ENCODE assay signal across 12 mouse cellular contexts in the genomic region with DNA sequence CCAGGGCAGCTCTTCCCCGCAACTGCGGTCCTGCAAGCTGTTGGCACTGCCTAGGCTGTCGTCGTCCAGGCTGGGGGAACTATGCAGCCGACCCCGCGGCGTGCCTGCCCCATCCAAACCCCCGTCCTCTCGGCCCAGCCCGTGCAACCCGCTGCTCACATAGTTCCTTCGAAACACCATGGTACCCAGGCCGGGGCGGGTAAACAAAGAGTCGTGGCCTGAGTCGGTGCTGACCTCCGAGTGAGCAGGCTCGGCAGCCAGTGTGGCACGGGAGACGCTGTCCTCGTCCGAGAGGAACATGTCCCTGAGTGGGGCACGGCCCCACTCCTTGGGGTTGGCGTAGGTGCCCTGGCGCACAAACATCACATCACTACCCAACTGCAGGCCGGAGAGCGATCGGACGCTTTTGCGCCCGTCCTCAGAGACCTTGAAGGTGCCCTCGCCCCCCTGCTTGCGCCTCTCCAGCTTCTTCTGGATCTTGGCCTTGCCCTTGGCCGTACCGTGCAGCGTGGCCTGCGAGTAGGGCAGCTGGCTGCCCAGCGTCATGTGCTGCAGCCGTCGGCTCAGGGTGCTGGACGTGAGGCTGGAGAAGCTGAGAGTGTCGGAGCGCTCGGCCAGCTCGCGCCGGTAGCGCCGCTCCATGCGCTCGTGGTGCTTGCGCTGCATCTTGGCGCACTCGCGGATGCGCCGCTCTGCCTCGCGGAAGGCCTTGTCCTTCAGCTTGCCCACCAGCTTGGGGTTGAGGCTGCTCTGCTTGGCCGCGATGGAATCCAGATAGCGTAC. TPM values are rescaled to one million over a fixed set of nuclear protein-coding genes. Genes with fewer than 3 reads are reported as not detected.
DNase-seq lines count a peak whose midpoint lies in the region; ATAC-seq and TF ChIP-seq lines count a peak whose summit lies in the region.
"Had no signal": no experiment of that assay in that cellular context is flagged by ENCODE, and none has a peak within 500 bp of the region (broad histone marks: within the 10 kb centered on the region; RNA-seq: fewer than 3 reads in every experiment).

No protein-coding gene starts in this region.

- H3K4me1 ChIP-seq in limb, embryonic 11.5 days (ENCODE audit: control insufficient read depth, insufficient read depth, low read length): 0 out of 2 replicates have a peak, but pooled peaks cover 2% of the 10 kb centered on the region
- peaks cover 4% of the 10 kb centered on the region; the same call in 1 of the 2 replicates for H3K4me1 ChIP-seq in liver, postnatal 0 days (ENCODE audit: insufficient read depth)

- H3K27ac ChIP-seq in limb, embryonic 11.5 days (replicated peaks; ENCODE audit: low read depth, low read length): no peak overlapping the region
- no peak overlapping the region for H3K27ac ChIP-seq in liver, postnatal 0 days (ENCODE audit: low read depth)

- no peak for ATAC-seq in limb, embryonic 11.5 days (ENCODE audit: insufficient number of reproducible peaks, low FRiP score, low TSS enrichment, low read depth)
- no peak for ATAC-seq in liver, postnatal 0 days
- ATAC-seq: lung, postnatal 0 days had no signal

- peaks cover 92% of the 10 kb centered on the region for H3K27me3 ChIP-seq in limb, embryonic 11.5 days (ENCODE audit: control insufficient read depth, insufficient read depth, low read length)
- peaks cover 82% of the 10 kb centered on the region for H3K27me3 ChIP-seq in liver, postnatal 0 days (ENCODE audit: insufficient read depth, low read length)

- no peaks in the 10 kb centered on the region for H3K9me3 ChIP-seq in limb, embryonic 11.5 days (ENCODE audit: control insufficient read depth, low read length)
- H3K9me3 ChIP-seq in liver, postnatal 0 days (ENCODE audit: low read length): no peaks in the 10 kb centered on the region

- H3K36me3 ChIP-seq in limb, embryonic 11.5 days (ENCODE audit: control insufficient read depth, insufficient read depth, low read length): no peaks in the 10 kb centered on the region
- H3K36me3 ChIP-seq in liver, postnatal 0 days (replicated peaks; ENCODE audit: insufficient read depth, low read length): no peaks in the 10 kb centered on the region

- TF ChIP-seq CTCF in liver, postnatal 0 days (IDR thresholded peaks at IDR 0.05; ENCODE audit: low read depth): no peak

- no peak for TF ChIP-seq EP300 in liver, postnatal 0 days (IDR thresholded peaks at IDR 0.05; ENCODE audit: low read depth)

- no peak overlapping the region for H3K4me2 ChIP-seq in limb, embryonic 11.5 days (ENCODE audit: low read depth, severe bottlenecking)
- H3K4me2 ChIP-seq in liver, postnatal 0 days (ENCODE audit: low read depth, low read length): no peak overlapping the region

- H3K9ac ChIP-seq in limb, embryonic 11.5 days (ENCODE audit: low read length): no peak overlapping the region
- no peak overlapping the region for H3K9ac ChIP-seq in liver, postnatal 0 days (replicated peaks)

- peak overlapping the region; percentile 5; the same call in 1 of the 2 replicates for H3K4me3 ChIP-seq in limb, embryonic 11.5 days (ENCODE audit: low read depth, low read length)
- H3K4me3 ChIP-seq in liver, postnatal 0 days (ENCODE audit: low read depth, low read length): no peak overlapping the region

- WGBS in limb, embryonic 11.5 days: 3% methylated on average over 63 of the region's 63 CpGs
- WGBS in liver, postnatal 0 days (ENCODE audit: insufficient replicate concordance): 12% methylated on average over 60 of the region's 63 CpGs

- DNase-seq in embryo, embryonic 11 days: peak; percentile 39
- no peak for DNase-seq in embryo, embryonic 9.5 days (ENCODE audit: extremely low spot score)
- peak; percentile 53 for DNase-seq in right cerebral cortex, postnatal 14 days
- no peak for DNase-seq in right cerebral cortex, postnatal 4 days
- peak; percentile 33 for DNase-seq in limb, embryonic 11.5 days (ENCODE audit: low spot score)
- no peak for DNase-seq in c-Kit-positive CD71-positive TER-119-positive erythroid progenitor cells, embryonic 14.5 days (ENCODE audit: low spot score)
- DNase-seq in frontal cortex, postnatal 36 days (ENCODE audit: low spot score in 2 of 2): no peak
- DNase-seq in liver, postnatal 0 days: no peak
- DNase-seq: B cell, adult 2 months; kidney, adult 2 months had no signal

RNA-seq across cellular contexts. Expression of gene Ush1g, which starts 3.4 kb away (rescaled TPM):
- not detected in 2 replicates for polyA plus RNA-seq in limb, embryonic 11.5 days (2014; fragmentation: Nextera tagmentation; extraction: Ambion mirVana)
- polyA plus RNA-seq in liver, postnatal 0 days (2015; fragmentation: Nextera tagmentation; extraction: Ambion mirVana): 0.29 and 0.46 TPM in 2 replicates
- polyA plus RNA-seq: lung, postnatal 0 days; stomach, embryonic 14.5 days had no signal

RNA-seq across cellular contexts. Expression of gene Otop2, which starts 11.5 kb away (rescaled TPM):
- not detected in 2 replicates for polyA plus RNA-seq in limb, embryonic 11.5 days (2014; fragmentation: Nextera tagmentation; extraction: Ambion mirVana)
- not detected in 2 replicates for polyA plus RNA-seq in liver, postnatal 0 days (2015; fragmentation: Nextera tagmentation; extraction: Ambion mirVana)
- polyA plus RNA-seq: kidney, adult 2 months; lung, postnatal 0 days; stomach, embryonic 14.5 days had no signal

RNA-seq across cellular contexts. Expression of gene Otop3, which starts 16.1 kb away (rescaled TPM):
- polyA plus RNA-seq in limb, embryonic 11.5 days (2014; fragmentation: Nextera tagmentation; extraction: Ambion mirVana): not detected in 2 replicates
- polyA plus RNA-seq in liver, postnatal 0 days (2015; fragmentation: Nextera tagmentation; extraction: Ambion mirVana): not detected in 2 replicates
- polyA plus RNA-seq: lung, postnatal 0 days had no signal

RNA-seq across cellular contexts. Expression of gene Fads6, which starts 21.0 kb away (rescaled TPM):
- polyA plus RNA-seq in limb, embryonic 11.5 days (2014; fragmentation: Nextera tagmentation; extraction: Ambion mirVana): 0.04 and 0.11 TPM in 2 replicates
- polyA plus RNA-seq in liver, postnatal 0 days (2015; fragmentation: Nextera tagmentation; extraction: Ambion mirVana): 4.6 and 4.9 TPM in 2 replicates

RNA-seq across cellular contexts. Expression of gene Fdxr, which starts 41.6 kb away (rescaled TPM):
- polyA plus RNA-seq in limb, embryonic 11.5 days (2014; fragmentation: Nextera tagmentation; extraction: Ambion mirVana): 10.2 and 15.6 TPM in 2 replicates
- 7.0 and 7.3 TPM in 2 replicates for polyA plus RNA-seq in liver, postnatal 0 days (2015; fragmentation: Nextera tagmentation; extraction: Ambion mirVana)

Comparison
In these comparisons a context has a peak if more than half of its experiments do, and no peak if none do; other contexts are left out.
1. DNase-seq: peak in embryo, embryonic 11 days (single experiment), right cerebral cortex, postnatal 14 days (single experiment) and limb, embryonic 11.5 days (single experiment); none in embryo, embryonic 9.5 days (single experiment), right cerebral cortex, postnatal 4 days (single experiment), c-Kit-positive CD71-positive TER-119-positive erythroid progenitor cells, embryonic 14.5 days (single experiment), frontal cortex, postnatal 36 days (0 of 2) and liver, postnatal 0 days (single experiment).